Mouse (Mus musculus): ENCODE data around the gene Misp.

DNA sequence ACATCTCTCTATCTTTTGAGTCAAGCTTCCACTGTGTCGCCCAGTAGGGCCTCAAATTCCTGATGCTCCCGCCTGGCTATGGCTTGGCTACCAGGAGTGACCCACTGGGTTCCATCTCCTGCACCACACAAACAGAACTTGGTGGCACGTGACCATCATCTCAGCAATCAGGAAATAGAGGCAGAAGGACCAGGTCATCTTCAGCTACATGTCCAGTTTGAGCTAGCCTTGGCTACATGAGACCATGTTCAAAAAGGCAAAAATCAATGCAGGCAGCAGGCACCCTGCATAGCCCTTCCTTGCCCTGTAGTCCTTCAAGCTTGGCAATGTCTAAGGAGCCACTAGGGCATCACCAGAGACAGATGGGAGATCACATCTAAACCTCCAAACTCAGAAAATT, 19.3 kb downstream of the Misp start:
- TF ChIP-seq CTCF (IDR thresholded peaks at IDR 0.05; ENCODE audit: low read depth, low read length) (no peak), POLR2A (IDR thresholded peaks at IDR 0.05; ENCODE audit: borderline replicate concordance, low read depth, low read length) (no peak)

Measured in bone marrow macrophage, adult 2 months (primary cell).